Mouse (Mus musculus) mouse embryonic stem cell (cell line): ENCODE results near the gene Pax5.

ENCODE experiments used
- in situ Hi-C, 2 experiments: fragments of 300-500 bp; cut with MboI; formaldehyde crosslinking; loops; 1 replicate in 1 of 2; 3 replicates in 1 of 2; pipeline ENCODE4 v1.14.3; 2019 to 2020; ENCODE audit warnings: low sequenced_read_pairs in 2 of 2, low pct_unique_long_range_greater_than_20kb in 1 of 2, mixed read lengths in 1 of 2; ENCODE audit not compliant: unreplicated experiment in 1 of 2

The Pax5 gene

GRCm38 (mm10) chr4:44673726-44674125 lies 36.6 kb downstream of the Pax5 start:
- in situ Hi-C loops: no loop called here

- in situ Hi-C loops: no loop called here
Observed at GRCm38 (mm10) chr4:44672216-44672937, 37.9 kb downstream of the Pax5 start.

- in situ Hi-C loops: no loop called here
Observed at GRCm38 (mm10) chr4:44671486-44671885, 38.8 kb downstream of the Pax5 start.

- in situ Hi-C loops: no loop called here
Observed at GRCm38 (mm10) chr4:44671035-44671434, 39.3 kb downstream of the Pax5 start.

GRCm38 (mm10) chr4:44670380-44670779 lies 39.9 kb downstream of the Pax5 start:
- in situ Hi-C loops: no loop called here

- in situ Hi-C loops: no loop called here
Observed at GRCm38 (mm10) chr4:44669485-44670181, 40.7 kb downstream of the Pax5 start.

- in situ Hi-C loops: no loop called here
Observed at GRCm38 (mm10) chr4:44668574-44668973, 41.7 kb downstream of the Pax5 start.

GRCm38 (mm10) chr4:44668172-44668571 lies 42.1 kb downstream of the Pax5 start:
- in situ Hi-C loops: no loop called here

- in situ Hi-C loops: no loop called here
Observed at GRCm38 (mm10) chr4:44667369-44667768, 42.9 kb downstream of the Pax5 start.

- in situ Hi-C loops: no loop called here
Observed at GRCm38 (mm10) chr4:44664767-44665056, 45.6 kb downstream of the Pax5 start.

- in situ Hi-C loops: no loop called here
Observed at GRCm38 (mm10) chr4:44664004-44664766, 46.1 kb downstream of the Pax5 start.

GRCm38 (mm10) chr4:44663489-44663888 lies 46.8 kb downstream of the Pax5 start:
- in situ Hi-C loops: no loop called here

- in situ Hi-C loops: no loop called here
Observed at GRCm38 (mm10) chr4:44645181-44645580, 65.1 kb downstream of the Pax5 start.

- in situ Hi-C loops: no loop called here
Observed at GRCm38 (mm10) chr4:44641831-44642587, 68.3 kb downstream of the Pax5 start.

GRCm38 (mm10) chr4:44635618-44636017 lies 74.7 kb downstream of the Pax5 start:
- in situ Hi-C loops: loop anchor here in 1 of 2 experiments (10.0 kb wide), 1 partner anchor 151 kb away; no protein-coding TSS in a partner anchor

- in situ Hi-C loops: loop anchor here in 1 of 2 experiments (10.0 kb wide), 1 partner anchor 149 kb away; no protein-coding TSS in a partner anchor
Observed at GRCm38 (mm10) chr4:44633694-44634524, 76.4 kb downstream of the Pax5 start.

GRCm38 (mm10) chr4:44630059-44630458 lies 80.2 kb downstream of the Pax5 start:
- in situ Hi-C loops: loop anchor here in 1 of 2 experiments (10.0 kb wide), 1 partner anchor 145 kb away; no protein-coding TSS in a partner anchor

- in situ Hi-C loops: no loop called here
Observed at GRCm38 (mm10) chr4:44627890-44628289, 82.4 kb downstream of the Pax5 start.
